Mouse (Mus musculus): ENCODE results near the gene Snx3. TPM values are rescaled to one million over a fixed set of nuclear protein-coding genes. Genes with fewer than 3 reads are reported as not detected.

Gene Snx3
- total and polyA plus RNA-seq, 2 experiments from 2014 or later, result 125 to 285 TPM

DNA sequence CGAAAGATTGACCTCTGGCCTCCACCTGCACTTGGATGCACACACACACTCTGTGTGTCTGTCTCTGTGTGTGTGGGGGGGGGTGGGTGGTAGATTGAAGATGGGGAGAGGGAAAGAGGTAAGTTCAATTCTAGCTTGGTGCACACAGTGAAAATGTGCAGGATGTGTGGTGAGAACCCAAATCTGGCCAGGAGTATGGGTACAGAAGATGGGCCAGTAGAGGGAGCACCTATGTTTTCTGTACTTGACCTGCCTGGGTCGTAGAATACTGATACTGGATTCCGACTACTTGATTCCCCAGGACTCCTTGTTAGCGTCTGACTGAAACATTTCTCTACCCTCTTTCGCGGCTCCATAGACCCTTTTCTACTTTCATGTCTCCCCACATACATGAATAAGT is 8.3 kb downstream of the Snx3 start:
- DNase-seq (ENCODE audit: low spot score), result no peak
- H3K4me3 ChIP-seq (ENCODE audit: low read depth, low read length), result no peak overlapping the region
- TF ChIP-seq EP300 (IDR thresholded peaks at IDR 0.05; ENCODE audit: low read depth), result no peak
- H3K27ac ChIP-seq (ENCODE audit: low read depth), result no peak overlapping the region
- 86% methylated on average over 6 of the region's 6 CpGs for WGBS
- ATAC-seq (ENCODE audit: insufficient read depth, low read depth), result no peak
- H3K9ac ChIP-seq (replicated peaks; ENCODE audit: low read depth, low read length), result no peak overlapping the region
- 0 out of 2 replicates have a peak, but pooled peaks cover 10% of the 10 kb centered on the region for H3K4me1 ChIP-seq (ENCODE audit: control insufficient read depth, insufficient read depth)
- H3K27me3 ChIP-seq (ENCODE audit: control insufficient read depth, insufficient read depth, low read length), result no peaks in the 10 kb centered on the region
- no peak overlapping the region for H3K4me2 ChIP-seq (ENCODE audit: low read depth, low read length)
- peaks cover 5% of the 10 kb centered on the region; the same call in 1 of the 2 replicates for H3K36me3 ChIP-seq (replicated peaks; ENCODE audit: control insufficient read depth, insufficient read depth, low read length)
- H3K9me3 ChIP-seq (replicated peaks; ENCODE audit: control insufficient read depth, low read length), result no peaks in the 10 kb centered on the region

DNA sequence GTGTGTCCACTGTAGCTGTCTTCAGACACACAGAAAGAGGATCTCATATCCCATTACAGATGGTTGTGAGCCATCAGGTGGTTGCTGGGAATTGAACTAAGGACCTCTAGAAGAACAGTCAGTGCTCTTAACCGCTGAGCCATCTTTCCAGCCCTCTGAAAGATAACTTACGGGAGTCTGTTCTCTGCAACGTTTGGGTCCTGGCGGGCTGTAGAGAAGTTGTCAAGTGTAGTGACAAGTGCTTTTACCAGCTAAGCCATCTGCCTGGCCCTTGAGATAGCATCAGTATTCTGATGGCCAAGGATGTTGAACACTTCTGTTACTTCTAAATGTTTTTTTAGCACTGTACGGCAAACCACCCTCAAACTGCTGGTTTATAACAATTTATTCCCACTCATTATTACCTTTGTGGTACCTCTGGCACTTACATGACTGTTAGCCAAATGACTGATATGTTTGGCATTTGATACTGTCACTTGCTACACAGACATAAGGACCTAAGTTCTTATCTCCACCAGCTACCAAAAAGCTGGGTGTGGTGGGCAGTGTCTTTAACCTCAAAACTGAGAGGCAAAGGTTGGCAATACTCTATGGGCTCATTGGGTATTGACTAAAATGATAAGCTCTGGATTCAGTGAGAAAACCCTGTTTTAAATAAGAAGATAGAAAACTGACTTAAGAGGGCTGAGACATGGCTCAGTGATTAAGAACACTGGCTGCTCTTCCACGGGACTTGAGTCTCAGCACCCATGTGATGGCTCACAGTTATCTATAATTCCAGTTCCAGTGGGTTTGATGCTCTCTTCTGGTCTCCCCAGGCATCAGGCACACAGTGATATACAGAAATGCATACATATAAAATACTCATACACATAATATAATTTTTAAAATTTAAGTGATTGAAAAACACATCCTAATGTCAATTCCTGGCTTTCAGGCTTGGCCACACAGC is 9.6 kb downstream of the Snx3 start:
- H3K27me3 ChIP-seq (ENCODE audit: control insufficient read depth, insufficient read depth, low read length), result no peaks in the 10 kb centered on the region
- H3K36me3 ChIP-seq (replicated peaks; ENCODE audit: control insufficient read depth, insufficient read depth, low read length), result peaks cover 5% of the 10 kb centered on the region; the same call in 1 of the 2 replicates
- WGBS, result 66% methylated on average over 6 of the region's 6 CpGs

DNA sequence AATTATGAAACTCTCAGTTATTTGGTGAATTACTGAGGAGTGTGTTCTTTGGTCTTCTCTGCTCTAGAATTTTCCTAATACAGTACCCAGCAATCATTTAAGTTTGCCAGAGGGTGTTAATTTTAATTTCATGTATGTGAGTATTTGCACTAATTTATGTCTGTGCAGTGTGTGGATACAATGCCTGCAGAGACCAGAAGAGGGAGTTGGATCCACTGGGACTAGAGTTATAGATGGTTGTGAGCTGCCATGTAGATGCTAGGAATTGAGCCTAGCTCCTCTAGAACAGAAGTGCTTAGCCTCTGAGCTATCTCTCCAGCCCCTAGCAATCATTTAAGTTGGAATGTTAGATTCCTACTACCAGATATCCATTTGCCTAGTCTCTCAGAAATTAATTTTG is 12.3 kb downstream of the Snx3 start:
- ATAC-seq (ENCODE audit: insufficient read depth, low read depth) (no peak), DNase-seq (ENCODE audit: low spot score) (no peak)
- H3K36me3 ChIP-seq (replicated peaks; ENCODE audit: control insufficient read depth, insufficient read depth, low read length), result no peaks in the 10 kb centered on the region
- TF ChIP-seq CTCF (IDR thresholded peaks at IDR 0.05; ENCODE audit: low read depth) (no peak), EP300 (IDR thresholded peaks at IDR 0.05; ENCODE audit: low read depth) (no peak)
- no peak overlapping the region for H3K27ac ChIP-seq (ENCODE audit: low read depth)
- H3K4me3 ChIP-seq (ENCODE audit: low read depth, low read length), result no peak overlapping the region
- H3K9ac ChIP-seq (replicated peaks; ENCODE audit: low read depth, low read length), result no peak overlapping the region
- no peak overlapping the region for H3K4me2 ChIP-seq (ENCODE audit: low read depth, low read length)
- no peaks in the 10 kb centered on the region for H3K27me3 ChIP-seq (ENCODE audit: control insufficient read depth, insufficient read depth, low read length)
- H3K9me3 ChIP-seq (replicated peaks; ENCODE audit: control insufficient read depth, low read length), result no peaks in the 10 kb centered on the region
- H3K4me1 ChIP-seq (ENCODE audit: control insufficient read depth, insufficient read depth), result 0 out of 2 replicates have a peak, but pooled peaks cover 3% of the 10 kb centered on the region

More for the DNA sequence above, 9.6 kb downstream of the Snx3 start:
- Histone ChIP-seq H3K9ac (replicated peaks; ENCODE audit: low read depth, low read length) (no peak overlapping the region), H3K27ac (ENCODE audit: low read depth) (no peak overlapping the region), H3K9me3 (replicated peaks; ENCODE audit: control insufficient read depth, low read length) (no peaks in the 10 kb centered on the region), H3K4me2 (ENCODE audit: low read depth, low read length) (no peak overlapping the region), H3K4me3 (ENCODE audit: low read depth, low read length) (no peak overlapping the region), H3K4me1 (ENCODE audit: control insufficient read depth, insufficient read depth) (0 out of 2 replicates have a peak, but pooled peaks cover 5% of the 10 kb centered on the region)
- TF ChIP-seq EP300 (IDR thresholded peaks at IDR 0.05; ENCODE audit: low read depth) (no peak), CTCF (IDR thresholded peaks at IDR 0.05; ENCODE audit: low read depth) (no peak)
- no peak for DNase-seq (ENCODE audit: low spot score)
- ATAC-seq (ENCODE audit: insufficient read depth, low read depth), result no peak

DNA sequence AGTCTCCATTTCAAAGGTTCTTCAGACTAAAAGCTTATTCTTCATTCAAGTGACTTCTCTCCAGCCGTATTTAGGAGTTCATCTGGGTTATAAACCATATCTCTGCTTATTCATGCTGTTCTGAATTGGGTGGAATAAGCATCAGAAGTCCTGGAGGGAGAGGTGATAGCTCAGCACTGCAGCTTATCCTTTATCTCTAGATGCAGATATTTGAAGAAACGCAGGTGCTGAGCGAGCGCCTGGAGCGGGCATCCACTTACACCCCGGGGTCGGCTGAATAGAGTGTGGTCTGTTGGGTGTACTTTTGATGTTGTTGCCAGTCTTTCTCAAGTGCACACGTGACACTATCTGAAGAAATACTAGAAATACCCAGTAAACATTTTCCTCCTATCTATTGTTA is 16.5 kb downstream of the Snx3 start:
- H3K9me3 ChIP-seq (replicated peaks; ENCODE audit: control insufficient read depth, low read length), result no peaks in the 10 kb centered on the region
- H3K36me3 ChIP-seq (replicated peaks; ENCODE audit: control insufficient read depth, insufficient read depth, low read length), result no peaks in the 10 kb centered on the region
- ATAC-seq (ENCODE audit: insufficient read depth, low read depth), result no peak
- H3K4me3 ChIP-seq (ENCODE audit: low read depth, low read length), result no peak overlapping the region
- WGBS, result 49% methylated on average over 8 of the region's 8 CpGs
- H3K27me3 ChIP-seq (ENCODE audit: control insufficient read depth, insufficient read depth, low read length), result no peaks in the 10 kb centered on the region
- no peak for TF ChIP-seq CTCF (IDR thresholded peaks at IDR 0.05; ENCODE audit: low read depth)
- no peak for TF ChIP-seq EP300 (IDR thresholded peaks at IDR 0.05; ENCODE audit: low read depth)
- no peak overlapping the region for H3K4me2 ChIP-seq (ENCODE audit: low read depth, low read length)
- peaks cover 7% of the 10 kb centered on the region; the same call in 1 of the 2 replicates for H3K4me1 ChIP-seq (ENCODE audit: control insufficient read depth, insufficient read depth)
- no peak overlapping the region for H3K27ac ChIP-seq (ENCODE audit: low read depth)
- DNase-seq (ENCODE audit: low spot score), result no peak
- no peak overlapping the region for H3K9ac ChIP-seq (replicated peaks; ENCODE audit: low read depth, low read length)

DNA sequence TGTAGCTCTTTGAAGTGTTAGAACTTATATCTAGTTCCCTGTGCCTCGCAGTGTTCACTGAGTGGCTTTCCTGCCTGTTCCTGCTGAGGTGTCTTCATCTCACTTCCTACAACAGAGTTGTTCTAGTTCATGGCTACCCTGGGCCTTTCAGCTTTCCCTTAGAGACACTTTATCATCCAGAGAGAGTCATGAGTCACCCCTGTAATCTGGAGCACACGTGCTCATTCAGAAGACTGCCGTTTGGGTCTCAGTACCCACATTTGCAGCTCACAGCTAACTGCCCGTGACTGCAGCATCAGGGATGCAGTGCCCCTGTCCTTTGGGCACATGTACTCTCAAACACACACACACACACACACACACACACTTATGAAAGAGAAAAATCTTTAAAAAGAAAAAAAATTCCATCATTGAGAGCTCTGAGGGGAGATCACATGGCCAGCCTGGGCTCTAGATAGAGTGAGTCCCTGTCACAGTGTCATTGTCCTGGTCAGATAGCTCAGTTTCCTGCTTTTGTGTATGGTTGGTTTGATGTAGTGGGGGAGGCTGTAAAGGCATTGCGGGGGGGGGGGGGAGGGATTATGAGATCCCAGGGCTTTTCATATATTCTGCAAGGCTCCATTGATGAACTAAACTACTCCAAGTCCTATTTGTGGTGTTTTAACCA is 19.6 kb downstream of the Snx3 start:
- H3K27ac ChIP-seq (ENCODE audit: low read depth), result peak overlapping the region; percentile 26; the same call in 1 of the 2 replicates
- TF ChIP-seq EP300 (IDR thresholded peaks at IDR 0.05; ENCODE audit: low read depth) (no peak), CTCF (IDR thresholded peaks at IDR 0.05; ENCODE audit: low read depth) (no peak)
- H3K36me3 ChIP-seq (replicated peaks; ENCODE audit: control insufficient read depth, insufficient read depth, low read length), result peaks cover 9% of the 10 kb centered on the region; the same call in 1 of the 2 replicates
- H3K9me3 ChIP-seq (replicated peaks; ENCODE audit: control insufficient read depth, low read length), result no peaks in the 10 kb centered on the region
- H3K4me1 ChIP-seq (ENCODE audit: control insufficient read depth, insufficient read depth), result peaks cover 7% of the 10 kb centered on the region; the same call in 1 of the 2 replicates
- H3K9ac ChIP-seq (replicated peaks; ENCODE audit: low read depth, low read length), result no peak overlapping the region
- H3K4me2 ChIP-seq (ENCODE audit: low read depth, low read length), result no peak overlapping the region
- DNase-seq (ENCODE audit: low spot score) (peak; percentile 61), ATAC-seq (ENCODE audit: insufficient read depth, low read depth) (peak; percentile 79)
- H3K4me3 ChIP-seq (ENCODE audit: low read depth, low read length), result no peak overlapping the region
- WGBS, result 12% methylated on average over 4 of the region's 5 CpGs
- no peaks in the 10 kb centered on the region for H3K27me3 ChIP-seq (ENCODE audit: control insufficient read depth, insufficient read depth, low read length)

All from heart, postnatal 0 days (tissue).